Mouse (Mus musculus): ENCODE measurements around the gene Atp6v0a1.

DNA sequence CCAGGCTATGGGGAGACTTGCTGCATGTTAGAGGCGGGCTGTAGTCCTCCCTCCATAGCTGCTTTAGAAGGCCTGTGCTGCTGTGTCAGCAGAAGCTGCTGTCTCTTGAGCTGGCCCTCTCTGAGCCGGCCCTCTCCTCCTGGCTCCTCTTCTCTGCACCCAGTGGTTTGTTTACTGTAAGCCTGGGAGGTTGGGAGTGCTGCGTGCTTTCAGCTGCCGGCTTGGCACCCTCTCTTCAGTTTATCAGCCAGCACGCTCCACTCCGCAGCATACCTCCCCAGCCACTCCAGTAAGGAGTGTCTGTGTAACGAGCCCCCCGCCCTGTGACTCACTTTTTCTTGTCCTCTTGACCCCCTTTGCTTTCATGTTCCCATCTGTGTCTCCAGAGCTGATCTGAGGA is 47.6 kb downstream of the Atp6v0a1 start:
- TF ChIP-seq CTCF (conservative IDR thresholded peaks at IDR 0.05; ENCODE audit: low read length) = 0 out of 2 replicates have a peak, but pooled peaks have one; percentile 1
- no peak for TF ChIP-seq NANOG (IDR thresholded peaks at IDR 0.05; ENCODE audit: borderline replicate concordance, low read length)
- TF ChIP-seq POU5F1 (IDR thresholded peaks at IDR 0.05; ENCODE audit: borderline replicate concordance, low read length) = no peak

Data from E14TG2a.4 (cell line).